Mouse (Mus musculus) hematopoietic stem cell, adult 5-6 weeks (primary cell): ENCODE results near the gene Tefm. TPM values are rescaled to one million over a fixed set of nuclear protein-coding genes. Genes with fewer than 3 reads are reported as not detected.
"Not testable (repeated sequence)": the region's sequence is repeated elsewhere in the genome, so short reads cannot be mapped to it uniquely, and the experiment has no call there.

Experiments used
- ATAC-seq, 2 experiments: fragments of 125-278 bp in 1 of 2; replicated peaks in 1 of 2; 2 replicates each; pipeline ENCODE4 v1.8.0; 2016 to 2017; ENCODE audit warnings: inconsistent platforms in 2 of 2, mild to moderate bottlenecking in 2 of 2, moderate number of reproducible peaks in 2 of 2, low read depth in 1 of 2, moderate TSS enrichment in 1 of 2; ENCODE audit not compliant: low FRiP score in 2 of 2, poor library complexity in 2 of 2, severe bottlenecking in 2 of 2, insufficient read depth in 1 of 2, low TSS enrichment in 1 of 2
- total RNA-seq: library from RNA; stranded (forward); fragments of 172-1452, 232-1000 nt; gene quantifications from 2 replicates; pipeline ENCODE4 v1.2.3, GENCODE M21; 2017

Tefm gene
- total RNA-seq, 1 experiment from 2014 or later: 21.8 TPM

DNA sequence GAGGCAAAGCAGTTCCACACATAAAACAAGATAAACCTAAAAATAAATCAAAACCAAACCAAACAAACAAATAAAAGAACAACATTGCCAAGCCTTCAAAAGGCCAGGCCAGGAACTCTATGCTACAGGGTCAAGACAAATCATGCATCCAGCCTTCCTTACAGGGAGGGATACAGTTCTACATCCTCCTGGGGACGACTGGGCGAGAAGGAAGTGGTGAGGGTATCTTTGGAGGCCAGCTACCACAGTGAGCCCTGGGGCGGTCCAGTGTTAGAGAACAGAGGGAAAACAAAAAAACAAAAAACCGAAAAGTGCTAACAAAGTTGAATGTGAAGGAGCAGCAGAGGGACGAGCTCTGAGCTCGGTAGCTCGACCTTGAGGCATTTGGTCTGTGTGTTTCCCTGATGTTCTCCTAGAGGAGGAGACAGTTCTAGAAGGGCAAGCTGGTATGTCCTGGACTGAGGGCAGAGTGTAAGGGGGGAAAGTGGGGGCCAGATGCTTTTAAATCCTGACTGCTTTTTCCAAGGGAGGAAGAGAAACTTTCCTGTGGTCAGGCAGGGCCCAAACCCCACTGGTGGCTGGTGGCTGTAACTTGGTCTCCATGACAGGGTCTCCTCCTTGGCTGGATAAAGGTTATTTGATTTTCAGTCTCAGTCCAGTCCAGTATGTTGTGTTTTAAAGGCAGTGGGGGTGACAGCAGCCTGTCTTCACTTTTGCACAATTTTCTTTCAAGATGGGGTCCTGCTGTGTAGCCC, 21.6 kb upstream of the Tefm start:
- peak; percentile 37 to 62; a peak in 3 of 4 replicates for ATAC-seq

GRCm38 (mm10) chr11:80161041-80161440, 19.1 kb upstream of the Tefm start:
- no peak for ATAC-seq

GRCm38 (mm10) chr11:80159018-80159417, 17.0 kb upstream of the Tefm start:
- ATAC-seq: no peak

DNA sequence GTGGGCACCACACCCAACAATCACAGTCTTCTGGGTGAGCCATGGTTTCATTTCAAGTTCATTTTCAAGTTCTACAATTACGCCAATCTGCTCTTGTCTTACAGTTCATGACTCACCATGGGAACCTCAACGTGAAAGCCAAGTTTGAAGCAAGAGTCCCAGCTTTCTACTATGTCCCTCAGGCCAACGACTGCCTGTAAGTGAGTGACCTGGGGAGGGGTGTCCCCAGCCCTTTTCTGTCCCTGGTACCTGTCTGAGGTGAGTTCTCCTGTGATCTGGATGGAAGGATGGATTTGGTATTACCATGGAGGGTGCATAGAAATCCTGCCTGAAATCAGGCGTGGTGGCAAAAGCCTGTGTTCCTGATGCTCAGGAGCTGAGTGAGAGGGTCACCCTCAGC, 14.9 kb upstream of the Tefm start:
- ATAC-seq: no peak

- no peak for ATAC-seq
These were observed 14.0 kb upstream of the Tefm start for GRCm38 (mm10) chr11:80155961-80156360.

- no peak for ATAC-seq
These were observed 13.6 kb upstream of the Tefm start for GRCm38 (mm10) chr11:80155541-80155940.

DNA sequence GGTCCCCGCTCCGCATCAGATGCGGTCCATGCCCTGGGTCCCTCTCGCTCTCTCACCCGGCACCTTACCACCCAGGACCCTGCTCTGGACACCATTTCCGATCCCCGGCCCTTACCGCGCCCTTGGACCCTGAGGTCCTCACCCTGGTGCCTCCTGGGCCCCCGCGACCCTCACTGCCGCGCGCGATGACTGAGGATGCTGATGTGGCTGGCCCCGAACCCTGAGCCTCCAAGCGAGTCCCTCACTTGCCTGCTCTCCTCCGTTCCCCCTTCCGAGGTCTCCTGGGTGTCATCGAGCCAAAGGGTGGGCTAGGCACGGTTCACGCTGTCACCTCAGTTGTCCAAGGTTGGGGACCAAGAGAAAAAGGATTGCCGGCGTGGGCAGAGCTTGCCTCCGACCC, 12.5 kb upstream of the Tefm start:
- ATAC-seq: no peak; a peak in 1 of 4 replicates

- ATAC-seq: peak; percentile 93 to 96
These were observed 12.0 kb upstream of the Tefm start, which contains the start of gene Adap2 for GRCm38 (mm10) chr11:80153857-80154495. TSS of gene Adap2 (plus strand) at chr11:80154105.

DNA sequence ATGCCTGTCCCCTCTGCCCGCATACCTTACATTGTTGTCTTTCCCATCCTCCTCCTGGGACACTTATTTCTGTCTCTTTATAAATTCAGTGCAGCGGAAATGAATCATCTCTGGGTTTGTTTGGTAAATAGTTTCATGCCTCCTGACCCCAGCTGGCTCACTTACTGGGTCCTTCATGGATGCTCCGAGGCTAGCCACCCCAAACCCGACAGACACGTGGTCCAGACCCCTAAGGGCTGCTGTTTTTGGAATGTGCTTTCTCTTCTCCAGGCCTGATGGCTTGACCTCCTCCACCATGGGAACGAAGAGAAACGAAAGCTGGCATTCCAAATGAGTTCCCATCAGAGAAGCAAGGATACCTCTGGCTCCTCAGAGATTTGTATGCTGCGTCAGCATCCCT, 10.4 kb upstream of the Tefm start:
- no peak for ATAC-seq

DNA sequence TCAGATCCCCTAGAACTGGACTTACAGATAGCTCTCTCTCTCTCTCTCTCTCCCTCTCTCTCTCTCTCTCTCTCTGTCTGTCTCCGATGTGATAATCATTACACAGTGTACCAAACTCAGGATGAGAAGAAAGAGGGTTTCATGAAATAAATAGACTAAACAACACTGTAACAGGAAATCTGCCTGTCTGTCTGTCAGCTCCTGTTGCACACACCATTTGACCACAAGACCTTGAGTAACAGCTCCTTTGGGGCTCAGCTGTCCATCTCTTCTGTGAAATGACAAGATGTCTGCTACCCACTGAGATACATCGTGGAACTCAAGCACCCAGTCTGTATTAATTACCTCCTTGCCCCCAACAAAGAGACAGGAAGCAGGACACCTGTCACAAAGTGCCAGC, 9.6 kb upstream of the Tefm start:
- no peak for ATAC-seq

DNA sequence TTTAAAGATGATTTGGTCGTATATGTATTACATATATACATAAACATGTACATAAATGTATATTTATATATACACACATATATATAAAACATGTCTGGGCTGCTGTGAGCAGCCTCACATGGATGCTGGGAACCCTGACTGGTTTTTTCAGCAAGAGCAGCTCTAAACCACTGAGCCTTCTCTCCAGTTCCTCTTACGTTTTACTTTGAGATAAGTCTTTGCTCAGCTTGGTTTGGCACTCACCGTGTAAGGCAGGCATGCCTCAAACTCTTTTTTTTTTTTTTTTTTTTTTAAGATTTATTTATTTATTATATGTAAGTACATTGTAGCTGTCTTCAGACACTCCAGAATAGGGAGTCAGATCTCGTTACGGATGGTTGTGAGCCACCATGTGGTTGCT, 8.6 kb upstream of the Tefm start:
- ATAC-seq: no peak

GRCm38 (mm10) chr11:80149412-80150023, 7.5 kb upstream of the Tefm start:
- ATAC-seq: no peak

GRCm38 (mm10) chr11:80148974-80149373, 7.0 kb upstream of the Tefm start:
- not testable (repeated sequence) for ATAC-seq

GRCm38 (mm10) chr11:80148313-80148712, 6.3 kb upstream of the Tefm start:
- no peak for ATAC-seq

- no peak for ATAC-seq
These were observed 5.8 kb upstream of the Tefm start for GRCm38 (mm10) chr11:80147748-80148147.

DNA sequence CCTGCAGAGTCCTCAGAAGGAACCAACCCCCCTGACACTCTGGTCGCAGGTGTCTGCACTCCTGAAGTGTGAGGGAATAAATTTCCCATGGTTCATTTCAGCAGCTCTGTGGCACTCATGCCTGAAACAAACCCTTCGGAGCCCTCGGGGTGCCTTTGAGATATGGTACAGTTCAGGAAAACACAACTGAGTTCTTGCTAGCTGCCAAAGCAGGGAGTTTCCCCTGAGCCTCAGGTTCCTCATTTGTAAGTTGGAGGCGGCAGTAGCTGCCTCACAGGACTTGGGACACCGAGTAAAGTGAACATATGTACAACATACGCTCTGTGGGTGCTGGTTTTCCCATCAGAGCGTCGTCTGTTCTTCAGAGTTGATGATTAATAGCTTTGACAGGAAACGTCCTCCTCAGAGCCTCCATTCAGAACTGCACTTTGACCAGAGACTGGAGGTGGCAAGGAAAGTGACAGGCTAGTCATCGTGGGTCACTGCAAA, 3.9 kb upstream of the Tefm start:
- peak; percentile 84 to 89 for ATAC-seq

- no peak for ATAC-seq
These were observed 897 bp upstream of the Tefm start for GRCm38 (mm10) chr11:80142872-80143271.

GRCm38 (mm10) chr11:80137773-80138172, 4.2 kb downstream of the Tefm start:
- ATAC-seq: no peak
